Mouse (Mus musculus) intestine, embryonic 15.5 days (tissue): ENCODE data around the gene Epm2aip1. TPM values are rescaled to one million over a fixed set of nuclear protein-coding genes. Genes with fewer than 3 reads are reported as not detected.

Experiments
- ATAC-seq: fragments of 200-750 bp; cut with Nextera tagmentation; 2 replicates; pipeline ENCODE4 v1.8.0; 2017; ENCODE audit warnings: moderate TSS enrichment, moderate library complexity
- H3K27ac ChIP-seq: fragments of 300-500 bp; sonication (generic); 2 replicates; pipeline ENCODE4 v1.5.1; 2015; ENCODE audit warnings: mild to moderate bottlenecking, inconsistent platforms
- H3K27me3 ChIP-seq: fragments of 300-500 bp; sonication (generic); replicated peaks from 2 replicates; pipeline ENCODE4 v1.6.1; 2015; ENCODE audit warnings: inconsistent platforms
- H3K36me3 ChIP-seq: fragments of 300-500 bp; sonication (generic); 2 replicates; pipeline ENCODE4 v1.6.1; 2015; ENCODE audit warnings: inconsistent platforms
- H3K4me1 ChIP-seq: fragments of 300-500 bp; sonication (generic); replicated peaks from 2 replicates; pipeline ENCODE4 v1.6.1; 2015; ENCODE audit warnings: inconsistent platforms
- H3K4me2 ChIP-seq: fragments of 300-500 bp; sonication (generic); replicated peaks from 2 replicates; pipeline ENCODE4 v1.6.1; 2015; ENCODE audit warnings: mild to moderate bottlenecking, inconsistent platforms
- H3K4me3 ChIP-seq: fragments of 300-500 bp; sonication (generic); replicated peaks from 2 replicates; pipeline ENCODE4 v1.5.1; 2015; ENCODE audit warnings: inconsistent platforms
- H3K9ac ChIP-seq: fragments of 300-500 bp; sonication (generic); 2 replicates; pipeline ENCODE4 v1.6.1; 2015; ENCODE audit warnings: inconsistent platforms
- H3K9me3 ChIP-seq: fragments of 300-500 bp; sonication (generic); 2 replicates; pipeline ENCODE4 v1.6.1; 2016; ENCODE audit warnings: inconsistent platforms
- WGBS: fragments of 180-500 bp; shearing (Covaris S2); methylation state at CpG from one replicate; pipeline ENCODE4 v1.1.7; 2015; 5-methylcytosine and 5-hydroxymethylcytosine counted together
- polyA plus RNA-seq: library from polyadenylated mRNA; unstranded; fragments of >200 nt; fragmentation: Nextera tagmentation; extraction: Ambion mirVana; gene quantifications from 2 replicates; pipeline ENCODE4 v1.2.1, GENCODE M21; 2015

The Epm2aip1 gene
- 20.5 and 23.5 TPM in 2 replicates for polyA plus RNA-seq

DNA sequence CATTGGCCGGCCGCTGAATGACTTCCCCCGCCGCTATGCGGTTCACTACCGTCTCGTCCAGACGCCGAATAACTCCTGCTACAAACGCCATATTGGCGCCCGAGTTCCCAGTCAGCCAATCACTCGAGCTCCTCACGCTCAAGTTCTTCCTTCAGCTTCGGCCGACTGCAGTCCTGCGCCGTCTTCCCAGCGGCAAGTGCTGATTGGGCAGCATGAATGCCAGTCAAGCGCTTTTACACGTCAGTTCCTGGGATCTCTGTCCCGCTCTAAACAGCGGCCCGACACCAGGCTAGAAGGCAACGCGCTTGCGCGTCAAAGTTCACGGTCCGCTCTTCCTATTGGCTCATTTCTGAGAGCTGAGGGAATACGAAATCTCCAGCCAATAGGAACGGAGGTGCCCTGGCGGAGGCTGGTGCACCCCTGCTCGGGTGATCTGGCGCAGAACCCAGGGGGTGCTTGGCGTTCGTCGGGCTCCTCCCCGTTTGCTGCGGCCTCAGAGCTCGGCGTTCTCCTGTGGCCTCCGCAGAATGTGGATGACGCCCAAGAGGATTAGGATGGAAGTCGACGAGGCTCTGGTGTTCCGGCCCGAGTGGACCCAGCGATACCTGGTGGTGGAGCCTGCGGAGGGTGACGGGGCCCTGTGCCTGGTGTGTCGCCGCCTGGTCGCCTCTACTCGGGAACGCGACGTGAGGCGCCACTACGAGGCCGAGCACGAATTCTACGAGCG, at the start of gene Epm2aip1, which contains the start of gene Mlh1:
Gene Epm2aip1, plus strand, starts transcription at position 496 of the 727 bp plus-strand sequence.
Gene Mlh1, minus strand, starts transcription at position 358 of the 727 bp plus-strand sequence.
- peak within 1 kb of the TSS; percentile 97 for H3K27ac ChIP-seq
- ATAC-seq: peak; percentile 99
- H3K4me1 ChIP-seq: peaks cover 13% of the 10 kb centered on the region
- no peaks in the 10 kb centered on the region for H3K36me3 ChIP-seq
- peak within 1 kb of the TSS; percentile 64 for H3K4me2 ChIP-seq
- no peaks in the 10 kb centered on the region for H3K9me3 ChIP-seq
- peak within 1 kb of the TSS; percentile 74 for H3K4me3 ChIP-seq
- under 1% methylated on average over 64 of the region's 64 CpGs for WGBS
- H3K27me3 ChIP-seq: no peaks in the 10 kb centered on the region
- H3K9ac ChIP-seq: peak within 1 kb of the TSS; percentile 91

DNA sequence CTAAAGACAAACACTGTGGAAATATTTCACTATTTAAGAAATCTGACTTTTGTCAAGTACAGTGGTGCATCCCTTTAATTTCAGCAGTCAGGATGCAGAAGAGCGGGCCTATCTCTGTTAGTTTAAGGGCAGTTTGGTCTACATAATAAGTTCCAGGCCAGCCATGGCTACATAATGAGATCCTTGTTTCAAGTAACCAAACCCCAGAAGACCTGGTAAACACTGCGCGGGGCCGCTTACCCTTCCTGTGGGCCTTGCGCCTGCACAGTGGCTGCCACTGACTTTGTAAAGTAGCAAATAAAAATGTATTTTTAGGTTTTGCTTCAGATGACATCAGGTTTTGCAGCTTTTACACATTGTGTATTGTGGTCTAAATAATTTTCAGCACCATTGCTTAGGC, 48.3 kb upstream of the Epm2aip1 start:
- peaks cover 25% of the 10 kb centered on the region for H3K36me3 ChIP-seq
- ATAC-seq: no peak
- H3K4me1 ChIP-seq: no peaks in the 10 kb centered on the region
- no peak overlapping the region for H3K27ac ChIP-seq
- no peak overlapping the region for H3K4me3 ChIP-seq
- H3K4me2 ChIP-seq: no peak overlapping the region
- no peak overlapping the region for H3K9ac ChIP-seq
- no peaks in the 10 kb centered on the region for H3K27me3 ChIP-seq
- H3K9me3 ChIP-seq: no peaks in the 10 kb centered on the region
- WGBS: 92% methylated on average over 5 of the region's 5 CpGs

DNA sequence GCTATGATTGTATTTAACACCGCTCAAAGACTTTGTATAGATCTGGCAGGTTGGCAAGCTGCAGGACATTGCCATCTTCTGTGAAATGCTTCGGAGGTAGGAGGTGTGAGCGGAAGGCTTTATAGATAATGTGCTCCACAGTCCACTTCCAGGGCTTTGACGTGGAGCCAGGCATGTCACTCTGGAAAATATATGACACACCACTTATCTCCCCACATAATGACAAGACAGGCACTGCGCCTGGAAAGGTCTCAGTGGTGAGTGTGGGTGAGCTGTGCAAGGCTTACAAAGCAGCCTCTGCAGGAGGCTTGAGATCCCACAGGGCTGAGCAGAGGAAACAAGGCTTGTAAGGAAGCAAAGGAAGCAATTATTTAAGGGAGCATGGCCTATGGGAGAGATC, 43.3 kb upstream of the Epm2aip1 start:
- Histone ChIP-seq H3K9ac (no peak overlapping the region), H3K4me1 (no peaks in the 10 kb centered on the region), H3K36me3 (peaks cover 40% of the 10 kb centered on the region), H3K4me3 (no peak overlapping the region), H3K9me3 (no peaks in the 10 kb centered on the region), H3K27me3 (no peaks in the 10 kb centered on the region), H3K4me2 (no peak overlapping the region), H3K27ac (no peak overlapping the region)
- WGBS: 69% methylated on average over 5 of the region's 5 CpGs
- ATAC-seq: no peak

DNA sequence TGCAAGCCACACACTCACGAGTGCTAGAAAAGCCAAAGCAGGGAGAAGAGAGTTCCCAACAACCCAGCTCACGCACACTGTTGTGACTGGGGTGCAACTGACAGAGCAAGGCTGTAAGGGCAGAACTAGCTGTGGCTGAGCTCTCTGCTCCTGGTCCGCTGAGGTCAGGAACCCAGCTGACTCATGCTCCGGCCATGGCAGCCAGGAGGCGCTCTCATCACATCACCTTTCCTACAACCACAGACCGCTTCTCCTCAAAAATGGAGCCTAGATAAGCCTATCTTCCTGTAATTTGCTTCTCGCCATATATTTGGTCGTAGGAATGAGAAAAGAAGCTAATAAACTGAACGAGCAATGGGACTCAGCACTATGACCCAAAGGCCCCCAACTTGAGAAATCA, 37.0 kb upstream of the Epm2aip1 start:
- H3K36me3 ChIP-seq: peaks cover 34% of the 10 kb centered on the region

DNA sequence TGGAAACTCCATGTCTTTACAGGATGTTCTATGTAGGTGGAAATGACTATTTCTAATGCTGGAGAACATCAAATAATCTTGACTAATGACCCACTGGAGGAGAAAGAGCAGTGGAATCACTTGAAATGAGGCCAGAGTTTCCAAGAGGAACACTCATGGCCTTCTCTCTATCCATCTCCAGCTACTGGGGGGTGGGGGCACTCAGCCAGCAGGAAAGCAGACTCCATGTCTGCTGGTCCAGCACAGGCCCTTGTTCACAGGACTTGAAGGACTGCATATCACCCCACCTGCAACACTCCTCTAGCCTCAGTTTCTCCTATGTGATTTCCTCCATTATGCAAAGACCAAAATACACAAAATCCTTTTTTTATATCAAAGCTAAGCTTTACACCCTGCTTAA, 34.0 kb upstream of the Epm2aip1 start:
- H3K27ac ChIP-seq: no peak overlapping the region
- no peak for ATAC-seq
- H3K9ac ChIP-seq: no peak overlapping the region
- no peak overlapping the region for H3K4me2 ChIP-seq
- no peaks in the 10 kb centered on the region for H3K9me3 ChIP-seq
- H3K36me3 ChIP-seq: peaks cover 43% of the 10 kb centered on the region
- H3K27me3 ChIP-seq: no peaks in the 10 kb centered on the region
- H3K4me3 ChIP-seq: no peak overlapping the region
- no peaks in the 10 kb centered on the region for H3K4me1 ChIP-seq

More for the DNA sequence above, 37.0 kb upstream of the Epm2aip1 start:
- ATAC-seq: no peak
- Histone ChIP-seq H3K4me1 (no peaks in the 10 kb centered on the region), H3K27ac (no peak overlapping the region), H3K27me3 (no peaks in the 10 kb centered on the region), H3K9me3 (no peaks in the 10 kb centered on the region), H3K9ac (no peak overlapping the region), H3K4me2 (no peak overlapping the region), H3K4me3 (no peak overlapping the region)
- 92% methylated on average over 9 of the region's 9 CpGs for WGBS

DNA sequence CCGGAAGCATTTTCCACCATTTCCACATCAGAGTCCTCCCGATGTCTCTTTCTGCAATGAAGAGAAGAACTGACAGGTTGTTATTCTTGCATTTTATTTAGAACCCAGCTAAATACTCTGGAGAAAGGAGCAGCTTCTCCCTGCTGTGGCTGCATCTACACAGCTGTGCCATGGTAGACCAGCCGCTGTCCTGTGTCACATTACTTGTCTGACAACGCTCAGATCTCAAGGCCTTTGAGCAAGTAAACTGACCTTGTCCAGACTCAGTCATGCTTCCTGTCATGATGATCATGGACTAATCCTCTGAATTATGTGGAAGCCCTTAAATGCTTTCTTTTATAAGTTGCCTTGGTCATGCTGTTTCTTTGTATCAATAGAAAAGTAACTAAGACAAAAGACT, 31.9 kb upstream of the Epm2aip1 start:
- no peak for ATAC-seq
- no peaks in the 10 kb centered on the region for H3K9me3 ChIP-seq
- H3K4me2 ChIP-seq: no peak overlapping the region
- WGBS: 81% methylated on average over 4 of the region's 4 CpGs
- no peaks in the 10 kb centered on the region for H3K27me3 ChIP-seq
- no peaks in the 10 kb centered on the region for H3K4me1 ChIP-seq
- no peak overlapping the region for H3K9ac ChIP-seq
- H3K27ac ChIP-seq: no peak overlapping the region
- peaks cover 43% of the 10 kb centered on the region for H3K36me3 ChIP-seq
- no peak overlapping the region for H3K4me3 ChIP-seq

DNA sequence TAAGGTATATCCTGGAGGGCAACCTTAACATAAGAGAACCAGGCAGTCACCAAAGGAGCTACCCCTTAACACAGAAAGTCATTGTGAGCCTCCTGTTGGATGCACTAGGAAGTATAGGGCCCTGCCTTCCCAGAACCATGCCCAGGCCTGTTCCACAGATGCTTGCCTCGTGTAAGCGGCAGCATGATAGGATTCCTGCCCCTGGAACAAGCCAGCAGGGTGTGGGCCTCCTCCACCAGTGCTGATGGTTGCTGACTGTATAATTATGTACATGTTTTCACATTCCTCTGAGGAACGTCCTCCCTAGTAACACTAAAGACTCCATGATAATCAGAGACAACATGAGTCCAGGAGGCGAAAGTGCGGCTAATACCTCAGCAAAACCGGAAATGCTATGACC, 28.3 kb upstream of the Epm2aip1 start:
- Histone ChIP-seq H3K9me3 (no peaks in the 10 kb centered on the region), H3K27me3 (no peaks in the 10 kb centered on the region), H3K4me1 (no peaks in the 10 kb centered on the region), H3K27ac (no peak overlapping the region), H3K4me2 (no peak overlapping the region), H3K36me3 (peaks cover 38% of the 10 kb centered on the region), H3K9ac (no peak overlapping the region), H3K4me3 (no peak overlapping the region)
- ATAC-seq: no peak
- WGBS: 92% methylated on average over 6 of the region's 6 CpGs

DNA sequence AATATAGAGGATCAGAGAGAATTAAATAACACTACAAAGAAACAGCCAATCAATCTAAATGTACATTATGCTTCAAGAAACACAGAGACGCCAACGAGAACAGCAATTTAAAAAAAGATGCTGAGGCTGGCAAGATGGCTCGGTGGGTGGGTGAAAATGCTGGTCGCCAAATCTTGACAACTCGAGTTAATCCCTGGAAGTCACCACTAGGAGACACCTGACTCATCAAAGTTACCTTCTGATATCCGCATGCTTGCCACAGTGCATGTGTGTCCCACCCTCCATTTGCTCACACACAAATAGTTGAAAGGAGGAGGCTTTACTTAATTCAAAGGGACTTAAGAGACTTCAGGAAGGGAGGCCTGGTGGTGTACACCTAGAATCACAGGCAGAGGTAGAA, 26.2 kb upstream of the Epm2aip1 start:
- no peak for ATAC-seq
- peaks cover 30% of the 10 kb centered on the region for H3K36me3 ChIP-seq
- 81% methylated on average over 6 of the region's 6 CpGs for WGBS

DNA sequence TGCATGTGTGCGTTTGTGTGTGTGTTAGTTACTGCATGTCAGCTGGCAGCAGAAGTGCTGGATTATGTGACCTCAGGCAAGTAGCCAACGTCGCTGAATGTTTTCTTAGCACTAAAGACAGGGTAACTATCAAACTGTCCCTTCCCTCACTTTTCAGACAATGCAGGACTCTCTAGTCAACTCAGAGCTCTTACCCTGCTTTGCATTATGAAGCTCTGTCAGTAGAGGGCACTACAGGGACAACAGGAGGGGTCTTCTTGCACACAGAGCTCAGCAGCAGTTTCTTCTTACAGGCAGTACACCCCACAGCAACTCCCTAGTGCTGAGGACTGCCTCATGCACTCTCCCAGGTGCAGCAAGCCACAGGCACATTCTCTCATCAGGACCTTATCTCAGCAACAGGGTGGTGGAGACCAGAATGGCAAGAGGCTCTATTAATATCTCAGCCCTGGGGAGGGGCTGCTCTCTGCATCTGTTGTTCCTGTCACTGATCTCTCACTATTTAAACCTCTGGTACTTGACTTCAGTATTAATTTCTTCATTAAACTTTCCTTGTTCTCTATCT, 24.0 kb upstream of the Epm2aip1 start:
- WGBS: 84% methylated on average over 3 of the region's 3 CpGs
- Histone ChIP-seq H3K36me3 (peaks cover 28% of the 10 kb centered on the region), H3K4me1 (no peaks in the 10 kb centered on the region)

More for the DNA sequence above, 26.2 kb upstream of the Epm2aip1 start:
- Histone ChIP-seq H3K4me1 (no peaks in the 10 kb centered on the region), H3K27ac (no peak overlapping the region), H3K4me3 (no peak overlapping the region), H3K27me3 (no peaks in the 10 kb centered on the region), H3K4me2 (no peak overlapping the region), H3K9me3 (no peaks in the 10 kb centered on the region), H3K9ac (no peak overlapping the region)

DNA sequence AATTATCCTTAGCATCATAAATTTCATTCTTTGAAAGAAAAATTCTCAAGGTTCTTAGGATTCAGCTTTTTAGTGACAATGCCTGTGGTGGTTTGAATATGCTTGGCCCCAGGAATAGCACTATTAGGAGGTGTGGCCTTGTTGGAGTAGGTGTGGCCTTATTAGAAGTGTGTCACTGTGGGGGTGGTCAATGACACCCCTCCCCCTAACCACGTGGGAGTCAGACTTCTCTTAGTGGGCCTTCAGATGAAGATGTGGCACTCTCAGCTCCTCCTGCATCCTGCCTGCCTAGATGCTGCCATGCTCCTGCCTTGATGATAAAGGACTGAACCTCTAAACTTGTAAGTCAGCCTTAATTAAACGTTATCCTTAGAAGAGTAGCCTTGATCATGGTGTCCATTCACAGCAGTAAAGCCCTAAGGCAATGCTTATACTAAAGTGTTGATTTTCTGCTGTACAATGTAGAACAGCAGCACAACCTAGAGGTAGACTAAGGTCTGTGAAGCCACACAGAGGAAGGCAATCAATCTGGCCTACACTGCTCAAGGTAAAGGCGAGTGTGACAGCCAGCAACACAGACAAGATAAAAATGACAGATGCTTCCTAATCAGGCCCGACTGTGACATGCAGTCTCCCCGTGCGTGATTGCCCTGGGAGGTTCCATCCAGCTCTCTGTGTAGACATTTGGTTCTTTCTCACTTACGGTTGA, 19.4 kb upstream of the Epm2aip1 start:
- Histone ChIP-seq H3K27ac (no peak overlapping the region), H3K36me3 (peaks cover 34% of the 10 kb centered on the region)
- 69% methylated on average over 7 of the region's 7 CpGs for WGBS

More for the DNA sequence above, 24.0 kb upstream of the Epm2aip1 start:
- Histone ChIP-seq H3K9ac (no peak overlapping the region), H3K27ac (no peak overlapping the region), H3K4me3 (no peak overlapping the region), H3K27me3 (no peaks in the 10 kb centered on the region), H3K4me2 (no peak overlapping the region), H3K9me3 (no peaks in the 10 kb centered on the region)
- no peak for ATAC-seq

DNA sequence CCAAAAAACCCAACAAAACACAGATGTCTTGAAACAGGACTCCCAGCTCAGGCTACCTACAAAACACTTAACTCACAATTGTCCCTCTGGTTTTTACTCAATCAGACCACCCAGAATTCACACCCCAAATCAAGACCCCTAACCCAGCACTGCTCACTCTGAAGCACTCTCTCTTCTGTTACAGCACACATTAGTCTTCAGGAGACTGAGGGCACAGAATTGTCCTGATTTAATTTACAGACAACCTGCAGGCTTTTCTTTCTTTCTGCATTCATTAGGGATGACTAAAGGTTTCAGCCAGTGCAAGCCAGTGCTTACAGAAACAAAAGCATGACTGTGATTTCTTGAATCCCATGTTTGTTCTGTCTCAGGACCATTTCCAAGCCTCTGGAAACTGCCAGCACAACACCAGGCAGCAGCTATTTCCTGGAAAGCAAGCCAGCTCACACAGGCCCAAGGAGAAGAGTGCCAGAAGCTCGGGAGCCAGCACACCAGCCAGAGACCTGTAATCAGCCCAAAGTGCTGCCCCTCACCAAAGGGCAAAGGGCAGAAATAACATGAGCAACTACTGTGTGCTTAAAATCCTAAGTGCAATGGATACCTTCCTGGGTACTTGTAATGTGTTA, 11.3 kb upstream of the Epm2aip1 start:
- Histone ChIP-seq H3K27me3 (no peaks in the 10 kb centered on the region), H3K27ac (no peak overlapping the region), H3K4me3 (no peak overlapping the region), H3K9ac (no peak overlapping the region), H3K36me3 (peaks cover 28% of the 10 kb centered on the region), H3K4me1 (no peaks in the 10 kb centered on the region), H3K4me2 (no peak overlapping the region), H3K9me3 (no peaks in the 10 kb centered on the region)
- WGBS: 25% methylated on average over 1 of the region's 1 CpGs
- no peak for ATAC-seq

More for the DNA sequence above, 19.4 kb upstream of the Epm2aip1 start:
- H3K9ac ChIP-seq: no peak overlapping the region
- no peak overlapping the region for H3K4me3 ChIP-seq
- no peak for ATAC-seq
- no peaks in the 10 kb centered on the region for H3K9me3 ChIP-seq
- no peaks in the 10 kb centered on the region for H3K4me1 ChIP-seq
- no peaks in the 10 kb centered on the region for H3K27me3 ChIP-seq
- H3K4me2 ChIP-seq: no peak overlapping the region

DNA sequence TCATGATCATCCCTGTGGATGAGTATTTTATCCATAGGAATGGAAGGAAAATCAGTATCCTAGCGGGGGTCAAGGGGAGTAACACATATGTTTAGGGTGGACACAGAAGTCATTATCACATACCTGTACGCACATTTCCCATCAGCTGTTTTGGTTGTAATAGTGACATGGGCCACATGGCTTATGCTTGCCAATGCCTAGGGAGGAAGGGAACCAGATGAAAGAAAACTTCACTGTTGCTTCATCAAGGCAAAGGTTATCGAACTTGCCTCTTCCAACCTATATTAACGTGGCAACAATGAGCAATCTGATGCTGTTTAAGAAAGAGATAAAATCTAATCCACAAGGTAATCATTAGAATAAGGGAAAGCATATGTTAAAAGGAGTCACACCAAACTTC, 10.4 kb upstream of the Epm2aip1 start:
- Histone ChIP-seq H3K4me1 (no peaks in the 10 kb centered on the region), H3K4me2 (no peak overlapping the region), H3K9ac (no peak overlapping the region), H3K27ac (no peak overlapping the region), H3K9me3 (no peaks in the 10 kb centered on the region), H3K27me3 (no peaks in the 10 kb centered on the region), H3K36me3 (peaks cover 31% of the 10 kb centered on the region; the same call in 1 of the 2 replicates), H3K4me3 (no peak overlapping the region)
- ATAC-seq: no peak
- 91% methylated on average over 4 of the region's 4 CpGs for WGBS
